Mouse (Mus musculus) gastrocnemius, postnatal 14 days (tissue): Measurements from ENCODE around the gene Ptbp1. TPM values are rescaled to one million over a fixed set of nuclear protein-coding genes. Genes with fewer than 3 reads are reported as not detected.
A peak's percentile ranks its signal among the peaks of the same experiment; 100 is the strongest.

Source experiments
- DNase-seq: peaks from one replicate; pipeline ENCODE4 v3.0.0; 2021; ENCODE audit warnings: mixed read lengths
- intact Hi-C: fragments of 180-260 bp; cut with DNase I; formaldehyde crosslinking; loops from one replicate; pipeline ENCODE4 v1.15.1; 2025; ENCODE audit warnings: low total_unique reads
- total RNA-seq, 2 experiments: library from RNA; stranded (reverse); gene quantifications; 2 replicates each; pipeline ENCODE4 v1.2.3; 2021

The Ptbp1 gene
- total RNA-seq, 2 experiments from 2014 or later: 40.3 to 48.1 TPM

GRCm38 (mm10) chr10:79831583-79831982 is 22.6 kb upstream of the Ptbp1 start:
- DNase-seq: no peak
- intact Hi-C loops: loop anchor here (5.0 to 10.0 kb wide), 3 partner anchors 51 to 123 kb away; partner anchors contain the start of gene R3hdm4

- intact Hi-C loops: loop anchor here (5.0 to 10.0 kb wide), 3 partner anchors 50 to 123 kb away; partner anchors contain the start of gene R3hdm4
Observed at GRCm38 (mm10) chr10:79832026-79832785, 22.0 kb upstream of the Ptbp1 start.

GRCm38 (mm10) chr10:79832786-79833181 is 21.4 kb upstream of the Ptbp1 start:
- intact Hi-C loops: loop anchor here (5.0 to 10.0 kb wide), 3 partner anchors 50 to 122 kb away; partner anchors contain the start of gene R3hdm4
- no peak for DNase-seq

More at GRCm38 (mm10) chr10:79832026-79832785, 22.0 kb upstream of the Ptbp1 start:
- DNase-seq: no peak

GRCm38 (mm10) chr10:79834769-79835398 is 19.3 kb upstream of the Ptbp1 start:
- DNase-seq: peak; percentile 66
- intact Hi-C loops: loop anchor here (5.0 to 10.0 kb wide), 3 partner anchors 47 to 120 kb away; partner anchors contain the start of gene R3hdm4

- intact Hi-C loops: loop anchor here (10.0 kb wide), 1 partner anchor 118 kb away; no protein-coding TSS in a partner anchor
- DNase-seq: no peak
Observed at GRCm38 (mm10) chr10:79836918-79837317, 17.3 kb upstream of the Ptbp1 start.

- intact Hi-C loops: loop anchor here (10.0 kb wide), 1 partner anchor 117 kb away; no protein-coding TSS in a partner anchor
- no peak for DNase-seq
Observed at GRCm38 (mm10) chr10:79838151-79838550, 16.1 kb upstream of the Ptbp1 start.

GRCm38 (mm10) chr10:79840091-79840490 is 14.1 kb upstream of the Ptbp1 start:
- intact Hi-C loops: no loop called here
- DNase-seq: no peak

- intact Hi-C loops: no loop called here
- DNase-seq: peak; percentile 63
Observed at GRCm38 (mm10) chr10:79840644-79841551, 13.3 kb upstream of the Ptbp1 start.

- intact Hi-C loops: no loop called here
- DNase-seq: no peak
Observed at GRCm38 (mm10) chr10:79842322-79842721, 11.9 kb upstream of the Ptbp1 start.

- DNase-seq: no peak
- intact Hi-C loops: no loop called here
Observed at GRCm38 (mm10) chr10:79843476-79843875, 10.8 kb upstream of the Ptbp1 start.

GRCm38 (mm10) chr10:79846553-79846952 is 7.7 kb upstream of the Ptbp1 start:
- intact Hi-C loops: no loop called here
- no peak for DNase-seq

- intact Hi-C loops: no loop called here
- no peak for DNase-seq
Observed at GRCm38 (mm10) chr10:79849941-79850628, 4.1 kb upstream of the Ptbp1 start.

- no peak for DNase-seq
- intact Hi-C loops: no loop called here
Observed at GRCm38 (mm10) chr10:79851653-79852052, 2.6 kb upstream of the Ptbp1 start.

- intact Hi-C loops: no loop called here
- peak; percentile 46 for DNase-seq
Observed at GRCm38 (mm10) chr10:79852107-79852789, 2.0 kb upstream of the Ptbp1 start.

GRCm38 (mm10) chr10:79852827-79853226 is 1.4 kb upstream of the Ptbp1 start:
- intact Hi-C loops: no loop called here
- DNase-seq: no peak

- intact Hi-C loops: no loop called here
- DNase-seq: peak; percentile 98
Observed at GRCm38 (mm10) chr10:79853392-79853791, 835 bp upstream of the Ptbp1 start.

GRCm38 (mm10) chr10:79854801-79855541 is 744 bp downstream of the Ptbp1 start:
- DNase-seq: peak; percentile 75
- intact Hi-C loops: no loop called here
